In the genomic region with DNA sequence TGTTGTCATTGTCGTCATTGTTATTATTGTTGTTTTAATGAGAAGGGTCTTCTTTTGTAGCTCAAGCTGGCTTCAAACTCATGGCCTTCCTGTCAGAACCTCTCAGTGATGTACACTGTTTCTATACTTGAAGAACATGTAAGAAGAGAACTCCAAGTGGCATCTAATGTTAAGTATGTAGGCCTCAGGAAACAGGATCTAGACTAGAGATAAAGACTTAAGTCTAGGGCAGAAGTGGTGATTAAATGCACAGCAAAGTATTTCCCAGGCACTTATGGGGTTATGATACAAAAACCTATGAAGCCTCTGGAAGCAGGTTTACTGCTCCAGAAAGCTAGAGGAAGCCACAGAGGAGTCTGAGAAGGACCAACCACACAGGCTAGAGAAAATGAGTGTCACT, we compare ENCODE assay signal across 23 mouse cellular contexts. TPM values are rescaled to one million over a fixed set of nuclear protein-coding genes. Genes with fewer than 3 reads are reported as not detected.
DNase-seq lines count a peak whose midpoint lies in the region; ATAC-seq lines count a peak whose summit lies in the region.
"Had no signal": no experiment of that assay in that cellular context is flagged by ENCODE, and none has a peak within 500 bp of the region (broad histone marks: within the 10 kb centered on the region; RNA-seq: fewer than 3 reads in every experiment).

No protein-coding gene starts in this region.

- no peak overlapping the region for H3K4me3 ChIP-seq in heart, embryonic 14.5 days (ENCODE audit: control insufficient read depth in 1 of 2, insufficient read depth in 1 of 2, low read depth in 1 of 2, low read length in 2 of 2)
- peak overlapping the region; percentile 93 for H3K4me3 ChIP-seq in megakaryocyte, embryonic 14.5 days (replicated peaks)
- H3K4me3 ChIP-seq in liver, embryonic 13.5 days (replicated peaks), result peak overlapping the region; percentile 39
- no peak overlapping the region for H3K4me3 ChIP-seq in midbrain, embryonic 13.5 days (replicated peaks)
- H3K4me3 ChIP-seq: embryonic facial prominence, embryonic 15.5 days; layer of hippocampus, adult 2 months; limb, embryonic 13.5 days had no signal

- ATAC-seq in heart, embryonic 14.5 days (ENCODE audit: insufficient number of reproducible peaks, insufficient read depth, low FRiP score, low read depth), result no peak
- no peak for ATAC-seq in megakaryocyte, adult 5-6 weeks (ENCODE audit: poor library complexity, severe bottlenecking)
- ATAC-seq in liver, embryonic 13.5 days (ENCODE audit: low read depth), result peak; percentile 13; the same call in 1 of the 2 replicates
- ATAC-seq in midbrain, embryonic 13.5 days, result no peak
- no peak for ATAC-seq in frontal cortex, adult (ENCODE audit: low TSS enrichment)
- ATAC-seq: forebrain, postnatal 0 days; inflammation-experienced regulatory T-cells, adult 6 months had no signal

- no peak for DNase-seq in heart, adult 18-20 months
- DNase-seq in liver, embryonic 13.5 days, result no peak
- DNase-seq: adrenal gland, postnatal 14 days; cerebellum, adult 9-10 months; forebrain, postnatal 0 days; gastrocnemius, postnatal 25 days; heart, postnatal 14 days; kidney, adult 2 months; kidney, postnatal 14 days; lung, embryonic 14.5 days had no signal

- peak overlapping the region; percentile 57 to 68 for H3K27ac ChIP-seq in heart, embryonic 14.5 days (replicated peaks in 1 of 2; ENCODE audit: control insufficient read depth in 1 of 2, insufficient read depth in 1 of 2, low read depth in 2 of 2, low read length in 2 of 2)
- peak overlapping the region; percentile 89 for H3K27ac ChIP-seq in liver, embryonic 13.5 days
- H3K27ac ChIP-seq in midbrain, embryonic 13.5 days, result no peak overlapping the region
- H3K27ac ChIP-seq: embryonic facial prominence, embryonic 15.5 days; hindbrain, embryonic 14.5 days; layer of hippocampus, adult 2 months; limb, embryonic 13.5 days had no signal

- peaks cover 10 to 11% of the 10 kb centered on the region in 2 experiments for H3K4me1 ChIP-seq in heart, embryonic 14.5 days (ENCODE audit: control insufficient read depth in 2 of 2, insufficient read depth in 2 of 2, low read length in 2 of 2)
- H3K4me1 ChIP-seq in megakaryocyte, embryonic 14.5 days, result peaks cover 81% of the 10 kb centered on the region
- peaks cover 57% of the 10 kb centered on the region for H3K4me1 ChIP-seq in liver, embryonic 13.5 days (replicated peaks)
- no peaks in the 10 kb centered on the region for H3K4me1 ChIP-seq in midbrain, embryonic 13.5 days (replicated peaks)
- H3K4me1 ChIP-seq: embryonic facial prominence, embryonic 15.5 days; limb, embryonic 13.5 days had no signal

- H3K36me3 ChIP-seq in heart, embryonic 14.5 days (ENCODE audit: control insufficient read depth, insufficient read depth, low read length), result peaks cover 9% of the 10 kb centered on the region
- peaks cover 46% of the 10 kb centered on the region for H3K36me3 ChIP-seq in megakaryocyte, embryonic 14.5 days (replicated peaks; ENCODE audit: low read length)
- H3K36me3 ChIP-seq in liver, embryonic 13.5 days, result no peaks in the 10 kb centered on the region
- peaks cover 8% of the 10 kb centered on the region; the same call in 1 of the 2 replicates for H3K36me3 ChIP-seq in midbrain, embryonic 13.5 days

- H3K4me2 ChIP-seq in heart, embryonic 14.5 days (ENCODE audit: low read length), result no peak overlapping the region
- H3K4me2 ChIP-seq in liver, embryonic 13.5 days, result peak overlapping the region; percentile 65
- no peak overlapping the region for H3K4me2 ChIP-seq in midbrain, embryonic 13.5 days (replicated peaks)
- H3K4me2 ChIP-seq: embryonic facial prominence, embryonic 15.5 days; hindbrain, embryonic 14.5 days; limb, embryonic 13.5 days had no signal

- H3K27me3 ChIP-seq in heart, embryonic 14.5 days (ENCODE audit: control insufficient read depth, insufficient read depth, low read length), result no peaks in the 10 kb centered on the region
- H3K27me3 ChIP-seq in megakaryocyte, embryonic 14.5 days (replicated peaks), result no peaks in the 10 kb centered on the region
- no peaks in the 10 kb centered on the region for H3K27me3 ChIP-seq in liver, embryonic 13.5 days
- no peaks in the 10 kb centered on the region for H3K27me3 ChIP-seq in midbrain, embryonic 13.5 days
- H3K27me3 ChIP-seq: embryonic facial prominence, embryonic 15.5 days; limb, embryonic 13.5 days had no signal

- no peak overlapping the region; the same call in 1 of the 2 replicates for H3K9ac ChIP-seq in heart, embryonic 14.5 days (ENCODE audit: low read length)
- peak overlapping the region; percentile 67 for H3K9ac ChIP-seq in liver, embryonic 13.5 days
- no peak overlapping the region for H3K9ac ChIP-seq in midbrain, embryonic 13.5 days (replicated peaks)
- H3K9ac ChIP-seq: embryonic facial prominence, embryonic 15.5 days; forebrain, postnatal 0 days; hindbrain, embryonic 14.5 days; limb, embryonic 13.5 days; lung, embryonic 14.5 days had no signal

- no peaks in the 10 kb centered on the region for H3K9me3 ChIP-seq in heart, embryonic 14.5 days (ENCODE audit: control insufficient read depth, low read length)
- no peaks in the 10 kb centered on the region for H3K9me3 ChIP-seq in megakaryocyte, embryonic 14.5 days
- H3K9me3 ChIP-seq in liver, embryonic 13.5 days (replicated peaks), result no peaks in the 10 kb centered on the region
- no peaks in the 10 kb centered on the region for H3K9me3 ChIP-seq in midbrain, embryonic 13.5 days
- H3K9me3 ChIP-seq: embryonic facial prominence, embryonic 15.5 days; limb, embryonic 13.5 days had no signal

- WGBS in heart, embryonic 14.5 days, result 56% methylated on average over 1 of the region's 1 CpGs
- WGBS in liver, embryonic 13.5 days (ENCODE audit: insufficient replicate concordance), result 31% methylated on average over 1 of the region's 1 CpGs
- WGBS in midbrain, embryonic 13.5 days, result 94% methylated on average over 1 of the region's 1 CpGs

RNA-seq across cellular contexts. Expression of gene Gp1ba, which starts 0.6 kb away (rescaled TPM):
- 0.74 and 1.2 TPM in 2 replicates for polyA plus RNA-seq in heart, embryonic 14.5 days (2014; fragmentation: Nextera tagmentation; extraction: Ambion mirVana)
- total RNA-seq in heart, adult 18-20 months (2021), result under 1 TPM; 0.21 to 0.35 TPM
- 898 and 1,061 TPM in 2 replicates for polyA plus RNA-seq in megakaryocyte, embryonic 14.5 days (2012; ENCODE audit: insufficient read depth, low replicate concordance)
- 0.20 and 0.23 TPM in 2 replicates for total RNA-seq in megakaryocyte, adult 5-6 weeks (2015)
- total RNA-seq in megakaryocyte, adult 5-6 weeks (2017), result 0.04 TPM in 1 of 2 replicates, not detected in the other
- 2.8 and 4.7 TPM in 2 replicates for polyA plus RNA-seq in liver, embryonic 13.5 days (2015; fragmentation: Nextera tagmentation; extraction: Ambion mirVana)
- 0.17 and 0.26 TPM in 2 replicates for polyA plus RNA-seq in midbrain, embryonic 13.5 days (2015; fragmentation: Nextera tagmentation; extraction: Ambion mirVana)
- total RNA-seq: gastrocnemius, postnatal 25 days; layer of hippocampus, adult 2 months; left cerebral cortex, adult 18-20 months; left cerebral cortex, postnatal 25 days; midbrain, postnatal 0 days had no signal

RNA-seq across cellular contexts. Expression of gene Rnf167, which starts 8.7 kb away (rescaled TPM):
- 73.2 and 75.9 TPM in 2 replicates for polyA plus RNA-seq in heart, embryonic 14.5 days (2014; fragmentation: Nextera tagmentation; extraction: Ambion mirVana)
- 10 to 100 TPM; 51.4 to 63.0 TPM for total RNA-seq in heart, adult 18-20 months (2021)
- polyA plus RNA-seq in megakaryocyte, embryonic 14.5 days (2012; ENCODE audit: insufficient read depth, low replicate concordance), result 102 and 125 TPM in 2 replicates
- total RNA-seq in megakaryocyte, adult 5-6 weeks (2015), result 75.6 and 82.1 TPM in 2 replicates
- 57.4 and 60.0 TPM in 2 replicates for total RNA-seq in megakaryocyte, adult 5-6 weeks (2017)
- polyA plus RNA-seq in liver, embryonic 13.5 days (2015; fragmentation: Nextera tagmentation; extraction: Ambion mirVana), result 74.2 and 81.0 TPM in 2 replicates
- polyA plus RNA-seq in midbrain, embryonic 13.5 days (2015; fragmentation: Nextera tagmentation; extraction: Ambion mirVana), result 111 and 113 TPM in 2 replicates

RNA-seq across cellular contexts. Expression of gene Slc25a11, which starts 9.0 kb away (rescaled TPM):
- polyA plus RNA-seq in heart, embryonic 14.5 days (2014; fragmentation: Nextera tagmentation; extraction: Ambion mirVana), result 290 and 303 TPM in 2 replicates
- 100 to 1,000 TPM; 619 to 711 TPM for total RNA-seq in heart, adult 18-20 months (2021)
- polyA plus RNA-seq in megakaryocyte, embryonic 14.5 days (2012; ENCODE audit: insufficient read depth, low replicate concordance), result 15.7 and 78.7 TPM in 2 replicates
- 78.9 and 93.0 TPM in 2 replicates for total RNA-seq in megakaryocyte, adult 5-6 weeks (2015)
- total RNA-seq in megakaryocyte, adult 5-6 weeks (2017), result 63.4 and 66.1 TPM in 2 replicates
- polyA plus RNA-seq in liver, embryonic 13.5 days (2015; fragmentation: Nextera tagmentation; extraction: Ambion mirVana), result 72.8 and 73.8 TPM in 2 replicates
- polyA plus RNA-seq in midbrain, embryonic 13.5 days (2015; fragmentation: Nextera tagmentation; extraction: Ambion mirVana), result 169 and 170 TPM in 2 replicates

RNA-seq across cellular contexts. Expression of gene Pfn1, which starts 16.2 kb away (rescaled TPM):
- polyA plus RNA-seq in heart, embryonic 14.5 days (2014; fragmentation: Nextera tagmentation; extraction: Ambion mirVana), result 1,353 and 1,384 TPM in 2 replicates
- 100 to 1,000 TPM; 303 to 305 TPM for total RNA-seq in heart, adult 18-20 months (2021)
- polyA plus RNA-seq in megakaryocyte, embryonic 14.5 days (2012; ENCODE audit: insufficient read depth, low replicate concordance), result 9,580 and 14,702 TPM in 2 replicates
- 1,800 and 1,907 TPM in 2 replicates for total RNA-seq in megakaryocyte, adult 5-6 weeks (2015)
- total RNA-seq in megakaryocyte, adult 5-6 weeks (2017), result 869 and 896 TPM in 2 replicates
- 1,347 and 1,531 TPM in 2 replicates for polyA plus RNA-seq in liver, embryonic 13.5 days (2015; fragmentation: Nextera tagmentation; extraction: Ambion mirVana)
- 785 and 825 TPM in 2 replicates for polyA plus RNA-seq in midbrain, embryonic 13.5 days (2015; fragmentation: Nextera tagmentation; extraction: Ambion mirVana)

RNA-seq across cellular contexts. Expression of gene Eno3, which starts 18.7 kb away (rescaled TPM):
- 468 and 495 TPM in 2 replicates for polyA plus RNA-seq in heart, embryonic 14.5 days (2014; fragmentation: Nextera tagmentation; extraction: Ambion mirVana)
- total RNA-seq in heart, adult 18-20 months (2021), result 1,000 to 10,000 TPM; 1,596 to 1,839 TPM
- polyA plus RNA-seq in megakaryocyte, embryonic 14.5 days (2012; ENCODE audit: insufficient read depth, low replicate concordance), result 4.2 and 8.4 TPM in 2 replicates
- total RNA-seq in megakaryocyte, adult 5-6 weeks (2015), result 6.3 and 7.8 TPM in 2 replicates
- 5.9 and 8.2 TPM in 2 replicates for total RNA-seq in megakaryocyte, adult 5-6 weeks (2017)
- polyA plus RNA-seq in liver, embryonic 13.5 days (2015; fragmentation: Nextera tagmentation; extraction: Ambion mirVana), result 5.5 and 6.7 TPM in 2 replicates
- polyA plus RNA-seq in midbrain, embryonic 13.5 days (2015; fragmentation: Nextera tagmentation; extraction: Ambion mirVana), result 8.0 and 9.5 TPM in 2 replicates

Comparison
In these comparisons a context has a peak if more than half of its experiments do, and no peak if none do; other contexts are left out.
1. H3K4me3 ChIP-seq: peak in megakaryocyte, embryonic 14.5 days (single experiment) and liver, embryonic 13.5 days (single experiment); none in heart, embryonic 14.5 days (0 of 2) and midbrain, embryonic 13.5 days (single experiment).
2. RNA of gene Gp1ba, which starts 0.6 kb away (polyA plus RNA-seq): 898 to 1,061 TPM in megakaryocyte, embryonic 14.5 days; 2.8 to 4.7 TPM in liver, embryonic 13.5 days, 0.74 to 1.2 TPM in heart, embryonic 14.5 days and 0.17 to 0.26 TPM in midbrain, embryonic 13.5 days; every median in the first group is over 100 times any median in the second.